Mouse (Mus musculus): ENCODE data around the gene Msgn1.

Msgn1 gene

DNA sequence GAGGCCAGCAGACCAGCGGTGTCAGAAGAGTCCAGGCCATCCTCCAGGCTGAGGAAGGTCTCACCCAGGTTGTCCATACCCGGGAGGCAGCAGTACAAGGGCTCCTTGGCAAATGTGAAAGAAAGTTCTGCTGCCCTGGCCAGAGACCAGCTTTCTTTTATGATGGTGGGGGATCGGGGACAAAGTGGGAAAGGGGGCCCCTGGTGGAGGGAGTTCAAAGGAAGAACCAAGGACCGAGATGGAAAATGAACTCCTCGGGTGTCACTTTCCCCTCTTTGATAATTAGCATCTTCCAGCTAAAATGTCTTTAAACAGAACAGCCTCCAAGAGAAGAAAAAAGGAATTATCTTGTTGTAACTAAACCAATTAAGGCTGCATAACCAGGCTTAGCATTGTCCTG, at the start of gene Msgn1:
TSS of gene Msgn1 (minus strand) at position 101 of the 400 bp plus-strand sequence.
- no peak for DNase-seq (ENCODE audit: low spot score)

DNA sequence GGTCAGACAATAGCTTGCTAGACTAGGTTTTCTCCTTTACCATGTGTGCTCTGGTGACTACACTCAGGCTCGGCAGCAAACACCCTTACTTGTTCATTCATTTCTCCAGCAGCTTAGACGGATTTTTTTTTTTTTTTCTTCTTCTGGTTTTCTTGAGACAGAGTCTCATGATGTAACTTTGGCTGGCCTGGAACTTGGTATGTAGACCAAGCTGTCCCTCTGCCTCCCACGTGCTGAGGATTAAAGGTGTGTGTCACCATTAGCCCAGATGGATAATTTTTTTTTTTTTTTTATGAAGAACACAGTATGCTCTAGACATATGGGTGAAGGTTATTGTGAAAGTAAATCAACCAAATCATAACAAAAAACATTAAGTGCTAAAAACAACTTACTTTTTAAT, 41.5 kb upstream of the Msgn1 start:
- no peak for DNase-seq (ENCODE audit: low spot score)

GRCm38 (mm10) chr12:11247460-11247859, 38.7 kb upstream of the Msgn1 start:
- DNase-seq (ENCODE audit: low spot score): no peak

DNA sequence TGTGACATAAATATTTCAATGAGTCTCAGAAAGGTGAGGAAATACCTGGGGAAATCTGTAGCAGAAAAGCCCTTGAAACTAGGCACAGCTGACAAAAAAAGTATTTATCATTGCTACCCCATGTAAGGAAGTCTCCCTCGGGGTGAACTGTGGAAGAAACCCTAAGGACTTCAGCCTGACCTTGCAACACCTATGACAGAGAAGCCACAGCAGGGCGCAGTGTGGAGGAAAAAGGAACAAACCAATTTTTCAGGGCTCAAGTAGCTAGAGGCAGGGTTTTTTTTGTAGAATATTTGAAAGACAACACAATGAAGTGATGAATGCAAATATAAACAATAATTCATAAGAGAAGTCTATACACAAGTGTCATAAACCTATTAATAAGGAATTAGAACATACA, 27.2 kb upstream of the Msgn1 start:
- no peak for DNase-seq (ENCODE audit: low spot score)

DNA sequence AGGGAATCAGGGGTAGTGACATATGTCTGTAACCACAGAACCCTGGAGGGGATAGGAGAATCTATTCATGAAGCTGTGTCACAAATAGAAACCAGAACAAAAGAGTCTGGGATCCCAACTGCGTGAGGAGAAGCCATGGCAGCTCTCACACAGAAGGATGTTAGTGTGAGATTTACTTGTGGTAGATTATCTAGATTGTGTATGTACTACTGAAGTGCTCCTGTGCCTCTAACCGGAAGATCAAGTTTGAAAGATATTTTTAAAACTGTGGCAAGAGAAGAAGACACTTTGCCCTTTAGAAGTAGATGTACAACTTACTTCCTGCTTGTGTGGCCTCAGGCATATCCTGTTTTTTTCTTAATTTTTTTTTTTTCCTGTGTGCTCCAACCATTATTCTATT, 21.5 kb upstream of the Msgn1 start:
- DNase-seq (ENCODE audit: low spot score): no peak

- no peak for DNase-seq (ENCODE audit: low spot score)
Observed at GRCm38 (mm10) chr12:11226529-11227268, 17.9 kb upstream of the Msgn1 start.

- DNase-seq (ENCODE audit: low spot score): no peak
Observed at GRCm38 (mm10) chr12:11226123-11226522, 17.4 kb upstream of the Msgn1 start.

- DNase-seq (ENCODE audit: low spot score): peak; percentile 18
Observed at GRCm38 (mm10) chr12:11224722-11225121, 15.9 kb upstream of the Msgn1 start.

- DNase-seq (ENCODE audit: low spot score): no peak
Observed at GRCm38 (mm10) chr12:11223090-11223489, 14.3 kb upstream of the Msgn1 start.

DNA sequence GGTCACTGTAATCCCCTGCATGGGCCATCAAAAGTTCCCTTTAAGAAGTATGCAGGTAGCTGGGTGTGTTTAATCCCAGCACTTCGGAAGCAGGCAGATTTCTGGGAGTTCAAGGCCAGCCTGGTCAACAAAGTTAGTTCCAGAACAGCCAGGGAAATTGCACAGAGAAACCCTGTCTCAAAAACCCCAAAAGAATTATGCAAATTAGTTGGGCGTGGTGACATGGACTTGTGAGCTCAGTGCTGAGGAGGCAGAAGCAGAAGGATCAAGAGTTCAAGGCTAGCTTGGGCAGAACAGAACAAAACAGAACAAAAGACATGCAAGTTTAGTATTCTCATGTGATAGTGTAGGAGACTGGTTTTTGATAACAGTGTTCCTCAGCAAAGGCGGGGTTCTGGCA, 13.8 kb upstream of the Msgn1 start:
- no peak for DNase-seq (ENCODE audit: low spot score)

- DNase-seq (ENCODE audit: low spot score): peak; percentile 65
Observed at GRCm38 (mm10) chr12:11221524-11222330, 13.0 kb upstream of the Msgn1 start.

GRCm38 (mm10) chr12:11217726-11218250, 9.0 kb upstream of the Msgn1 start:
- DNase-seq (ENCODE audit: low spot score): no peak

GRCm38 (mm10) chr12:11216454-11216853, 7.7 kb upstream of the Msgn1 start:
- no peak for DNase-seq (ENCODE audit: low spot score)

- no peak for DNase-seq (ENCODE audit: low spot score)
Observed at GRCm38 (mm10) chr12:11215555-11215954, 6.8 kb upstream of the Msgn1 start.

GRCm38 (mm10) chr12:11214776-11215175, 6.0 kb upstream of the Msgn1 start:
- no peak for DNase-seq (ENCODE audit: low spot score)

- no peak for DNase-seq (ENCODE audit: low spot score)
Observed at GRCm38 (mm10) chr12:11212881-11213280, 4.1 kb upstream of the Msgn1 start.

- no peak for DNase-seq (ENCODE audit: low spot score)
Observed at GRCm38 (mm10) chr12:11210361-11210760, 1.6 kb upstream of the Msgn1 start.

- no peak for DNase-seq (ENCODE audit: low spot score)
Observed at GRCm38 (mm10) chr12:11209636-11210035, 864 bp upstream of the Msgn1 start.

DNA sequence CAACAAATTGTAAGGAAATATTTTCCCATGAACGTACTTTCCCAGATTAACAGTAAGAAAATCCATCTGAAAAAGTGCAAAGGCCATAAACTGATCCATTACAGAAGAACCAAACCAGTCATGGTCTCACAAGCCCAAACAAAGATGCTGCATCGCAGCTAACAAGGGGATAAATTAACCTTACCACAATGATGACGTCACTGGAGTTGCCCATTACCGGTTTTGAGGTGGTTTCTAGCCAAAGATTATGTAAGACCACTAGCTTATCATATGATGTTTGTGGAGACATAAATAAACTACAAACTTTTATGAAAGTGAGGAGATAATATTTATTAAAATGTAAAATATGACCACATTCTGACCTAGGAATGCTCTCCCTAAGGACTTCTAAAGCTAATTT, 2.5 kb downstream of the Msgn1 start:
- DNase-seq (ENCODE audit: low spot score): no peak

DNA sequence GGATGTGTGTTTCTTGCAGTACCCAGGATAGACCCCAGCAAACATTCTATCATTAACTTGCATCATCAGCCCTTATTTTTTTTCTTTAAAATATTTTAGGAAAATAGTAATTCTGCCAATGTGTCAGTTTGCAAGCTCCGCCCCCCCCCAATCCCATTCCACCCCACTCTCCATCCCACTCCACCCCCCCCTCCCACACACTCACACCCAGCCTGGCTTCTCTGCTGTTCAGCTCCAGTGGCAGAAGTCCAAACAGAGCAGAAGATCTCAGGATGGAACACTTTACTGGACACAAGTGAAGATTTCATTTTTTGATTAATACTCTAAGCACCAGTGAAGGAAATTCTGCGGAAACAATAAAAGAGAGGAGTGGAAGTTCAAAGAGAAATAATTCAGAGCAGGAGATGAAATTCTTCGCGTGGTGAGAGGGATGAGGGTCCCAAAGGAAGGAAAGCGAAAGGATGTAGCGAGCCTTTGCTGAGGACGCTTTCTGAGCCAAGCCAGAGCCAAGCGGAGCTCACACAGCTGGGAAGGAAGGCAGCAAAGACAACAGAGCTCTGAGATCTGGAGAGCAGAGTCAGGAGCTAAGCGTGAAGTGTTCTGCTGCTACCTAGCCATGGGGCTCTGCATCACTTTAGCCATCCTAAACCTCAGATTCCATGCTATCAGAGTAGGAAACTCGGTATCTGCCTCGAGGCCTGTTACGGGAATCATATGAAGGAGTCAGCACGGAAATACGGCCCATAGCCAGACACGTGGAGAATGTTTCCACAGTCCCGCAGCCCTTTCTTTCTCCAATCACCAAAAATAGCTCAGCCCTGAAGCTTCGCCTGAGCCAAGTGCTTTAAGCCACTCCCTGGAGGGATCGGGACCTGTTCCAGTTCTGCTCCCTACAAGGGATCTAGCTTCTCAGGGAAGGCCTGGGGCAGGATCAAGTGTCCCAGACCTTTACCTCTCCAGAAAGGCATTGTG, 4.8 kb downstream of the Msgn1 start:
- no peak for DNase-seq (ENCODE audit: low spot score)

- no peak for DNase-seq (ENCODE audit: low spot score)
Observed at GRCm38 (mm10) chr12:11202476-11202875, 6.3 kb downstream of the Msgn1 start.

DNA sequence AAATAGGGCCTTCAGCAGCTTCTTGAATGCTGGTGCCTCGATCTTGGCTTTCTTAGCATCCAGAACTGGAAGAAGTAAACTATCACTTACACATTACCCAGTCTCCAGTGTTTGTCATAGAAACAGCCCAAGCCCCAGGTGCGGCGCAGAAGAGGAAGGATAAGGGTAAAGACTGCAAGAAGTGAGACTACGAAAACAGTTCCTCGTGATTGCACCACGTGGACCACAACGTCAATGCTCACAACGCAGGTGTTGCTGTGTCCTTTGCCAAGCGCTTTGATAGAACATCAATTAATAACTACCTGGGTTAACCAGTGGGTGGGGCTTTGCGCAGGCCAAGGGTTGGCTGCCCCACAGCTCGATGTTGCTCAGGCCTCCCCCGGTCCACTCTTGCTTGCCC, 8.1 kb downstream of the Msgn1 start:
- no peak for DNase-seq (ENCODE audit: low spot score)

Measured in embryo, embryonic 10.5 days (tissue).